Mouse (Mus musculus): ENCODE results near the gene Teddm1b.

The Teddm1b gene

DNA sequence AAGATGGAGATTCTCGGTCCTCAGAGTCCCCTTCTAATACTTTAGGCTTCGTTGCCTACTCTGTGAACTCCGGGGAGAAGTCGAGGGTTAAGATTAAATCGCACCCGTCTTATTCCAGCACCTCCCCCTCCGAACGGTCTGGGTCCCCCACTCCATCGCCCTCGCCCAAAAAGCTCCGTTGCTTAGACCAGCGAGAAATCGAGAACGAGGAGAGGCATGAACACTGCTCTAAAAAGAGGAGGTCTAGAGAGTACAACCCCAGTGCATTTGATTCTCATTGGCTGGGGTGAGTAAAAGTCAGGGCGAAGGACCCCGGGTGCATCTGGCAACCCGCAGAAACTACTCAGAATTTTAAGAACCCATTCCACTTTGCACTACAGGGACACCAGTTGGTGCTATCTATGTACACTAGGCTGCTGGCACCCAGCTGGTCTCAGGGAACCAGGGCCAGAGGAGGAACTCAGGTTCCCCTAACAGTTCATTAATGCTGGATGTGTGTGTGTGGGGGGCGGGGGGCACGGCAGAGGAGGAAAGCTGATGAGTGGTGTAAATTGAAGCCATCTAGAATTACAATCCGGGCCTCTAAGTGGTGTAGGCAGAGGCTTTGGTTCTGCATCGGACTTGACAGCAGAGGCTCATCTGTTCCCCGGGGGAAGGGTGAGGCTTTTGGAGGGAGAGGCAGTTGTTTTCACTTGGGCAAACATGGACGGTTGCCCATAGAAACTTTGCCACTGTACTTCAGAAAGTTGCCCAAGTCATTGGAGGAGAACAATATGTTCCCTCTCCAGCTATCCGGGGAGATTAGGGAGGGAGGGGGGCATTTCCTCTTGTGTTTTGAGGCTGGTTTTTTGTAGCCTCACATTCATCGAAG is 26.9 kb downstream of the Teddm1b start:
- DNase-seq (ENCODE audit: low read depth, low spot score) = peak; percentile 11

DNA sequence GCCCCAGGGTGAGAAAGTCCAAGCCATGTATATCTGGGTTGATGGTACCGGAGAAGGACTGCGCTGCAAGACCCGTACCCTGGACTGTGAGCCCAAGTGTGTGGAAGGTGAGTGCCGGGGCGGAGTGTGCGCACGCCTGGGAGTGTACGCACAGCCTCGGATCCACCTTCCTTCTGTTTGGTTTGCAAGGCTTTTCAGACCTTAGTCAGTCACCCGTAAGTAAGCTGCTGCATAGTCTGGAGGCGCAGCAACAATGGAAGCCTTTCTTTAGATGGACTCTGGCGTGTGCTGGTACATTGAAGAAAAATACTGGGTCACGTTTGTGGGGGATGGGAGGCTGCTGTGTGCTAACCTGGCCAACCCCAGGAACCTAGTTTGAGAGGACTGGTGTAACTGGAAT is 28.9 kb downstream of the Teddm1b start:
- DNase-seq (ENCODE audit: low read depth, low spot score) = no peak

DNA sequence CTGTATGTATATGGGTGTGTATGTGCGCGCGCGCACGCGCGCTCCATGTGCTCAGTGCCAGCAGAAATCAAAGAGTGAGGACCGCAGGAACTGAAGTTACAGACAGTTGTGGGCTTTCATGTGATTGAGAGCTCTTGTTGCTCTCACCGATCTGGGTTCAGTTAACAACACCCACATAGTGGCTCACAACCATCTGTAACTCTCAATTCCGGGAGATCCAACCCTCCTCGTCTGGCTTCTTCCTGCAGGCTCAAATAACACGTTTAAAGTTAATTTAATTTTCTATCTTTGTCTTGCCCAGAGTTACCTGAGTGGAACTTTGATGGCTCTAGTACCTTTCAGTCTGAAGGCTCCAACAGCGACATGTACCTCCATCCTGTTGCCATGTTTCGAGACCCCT is 30.1 kb downstream of the Teddm1b start:
- no peak for DNase-seq (ENCODE audit: low read depth, low spot score)

DNA sequence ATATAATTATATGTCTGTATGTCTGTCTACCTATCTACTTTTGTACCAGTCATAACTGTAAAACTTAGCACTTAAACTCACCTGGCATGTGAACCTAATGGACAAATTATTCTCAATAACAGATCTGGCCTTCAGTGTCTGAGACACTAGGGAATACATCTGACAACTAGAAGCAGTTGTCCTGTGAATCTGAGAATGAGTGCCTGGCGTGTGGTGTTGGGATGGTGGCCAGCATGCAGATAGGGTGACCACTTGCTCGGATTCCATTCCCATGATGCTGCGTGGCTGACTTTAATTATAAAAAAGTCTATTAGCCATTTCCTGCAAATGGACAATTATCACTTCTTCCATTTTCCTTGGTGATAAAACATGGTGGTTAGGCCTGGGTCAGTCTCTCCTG is 31.7 kb downstream of the Teddm1b start:
- no peak for DNase-seq (ENCODE audit: low read depth, low spot score)

DNA sequence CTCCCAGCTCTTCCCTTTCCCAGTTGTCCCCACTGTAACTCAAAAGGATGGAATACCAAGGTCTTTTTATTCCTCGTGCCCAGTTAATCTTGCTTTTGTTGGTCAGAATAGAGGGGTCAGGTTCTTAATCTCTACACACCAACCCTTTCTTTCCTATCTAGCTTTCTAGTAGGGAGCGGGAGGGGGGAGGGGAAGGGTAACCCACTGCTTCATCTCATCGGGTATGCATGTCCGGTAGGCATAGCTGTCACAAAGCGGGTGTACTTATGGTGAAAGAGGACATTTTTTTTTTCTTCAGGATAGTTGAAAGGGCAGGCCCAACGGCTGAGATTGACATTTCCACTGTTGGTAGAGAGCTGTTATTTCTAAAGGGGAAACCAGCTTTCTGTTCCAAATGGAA is 34.1 kb downstream of the Teddm1b start:
- no peak for DNase-seq (ENCODE audit: low read depth, low spot score)

DNA sequence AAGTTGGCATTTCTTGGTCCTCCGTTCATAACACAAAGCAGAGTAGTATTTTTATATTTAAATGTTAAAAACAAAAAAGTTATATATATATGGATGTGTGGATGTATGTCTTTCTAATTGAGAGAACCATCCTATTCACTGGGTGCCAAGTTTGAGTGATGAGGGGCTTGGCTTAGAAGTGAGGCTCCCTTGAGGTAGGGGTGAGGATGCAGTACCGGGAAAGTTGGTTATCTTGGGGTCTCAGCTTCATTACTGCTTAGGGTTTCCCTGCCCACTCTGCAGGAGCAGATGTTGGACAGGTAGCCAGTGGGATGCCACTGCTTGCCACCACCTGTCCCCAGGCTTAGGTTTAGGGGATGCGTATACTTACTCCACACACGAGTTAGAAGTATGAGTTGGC is 34.6 kb downstream of the Teddm1b start:
- no peak for DNase-seq (ENCODE audit: low read depth, low spot score)

DNA sequence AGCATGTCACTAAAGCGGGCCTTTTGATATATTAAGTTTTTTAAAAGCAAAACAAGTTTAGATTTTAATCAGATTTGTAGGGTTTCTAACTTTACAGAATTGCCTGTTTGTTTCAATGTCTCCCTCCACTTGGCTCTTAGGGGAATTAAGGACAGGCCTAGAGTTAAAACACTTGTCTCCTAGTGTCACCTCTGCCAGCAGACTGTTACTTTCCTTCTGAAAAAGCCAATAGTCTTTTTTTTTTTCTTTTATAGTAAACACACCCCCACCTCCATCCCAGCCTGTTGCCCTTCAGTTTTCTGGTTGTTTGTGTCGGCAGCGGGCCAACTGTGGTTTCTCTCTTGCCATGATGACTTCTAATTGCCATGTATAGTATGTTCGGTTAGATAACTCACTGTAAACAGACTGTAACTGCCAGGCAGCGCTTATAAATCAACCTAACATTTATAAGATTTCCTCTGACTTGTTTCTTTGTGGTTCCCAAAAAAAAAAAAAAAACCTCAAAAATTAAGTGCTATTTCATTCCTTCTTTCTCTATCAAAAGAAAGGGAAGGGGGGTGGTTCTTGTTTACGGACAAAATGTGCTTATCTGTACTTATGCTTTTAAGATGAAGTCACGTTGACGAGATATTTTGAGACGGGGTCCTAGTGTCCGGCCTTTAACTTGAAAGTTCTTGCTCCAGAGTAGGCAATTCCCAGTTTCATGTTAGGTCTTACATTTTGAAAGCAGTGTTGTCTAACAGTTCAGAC is 35.2 kb downstream of the Teddm1b start:
- DNase-seq (ENCODE audit: low read depth, low spot score) = no peak

DNA sequence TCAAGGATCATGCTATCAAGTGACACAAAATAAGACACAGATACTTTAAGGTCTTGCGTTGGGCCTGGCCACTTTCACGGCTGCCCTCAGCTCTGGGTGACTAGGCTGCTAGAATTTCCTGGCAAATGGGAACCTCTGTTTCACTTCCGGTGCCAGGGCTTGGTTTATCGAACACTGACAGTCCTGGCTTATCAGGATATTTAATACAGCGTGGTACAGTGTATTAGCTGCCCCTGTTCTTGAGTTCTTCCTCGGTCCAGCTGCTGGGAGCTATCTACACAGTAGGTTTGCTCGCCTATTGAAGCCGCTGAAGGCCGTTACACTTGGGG is 35.8 kb downstream of the Teddm1b start:
- no peak for DNase-seq (ENCODE audit: low read depth, low spot score)

DNA sequence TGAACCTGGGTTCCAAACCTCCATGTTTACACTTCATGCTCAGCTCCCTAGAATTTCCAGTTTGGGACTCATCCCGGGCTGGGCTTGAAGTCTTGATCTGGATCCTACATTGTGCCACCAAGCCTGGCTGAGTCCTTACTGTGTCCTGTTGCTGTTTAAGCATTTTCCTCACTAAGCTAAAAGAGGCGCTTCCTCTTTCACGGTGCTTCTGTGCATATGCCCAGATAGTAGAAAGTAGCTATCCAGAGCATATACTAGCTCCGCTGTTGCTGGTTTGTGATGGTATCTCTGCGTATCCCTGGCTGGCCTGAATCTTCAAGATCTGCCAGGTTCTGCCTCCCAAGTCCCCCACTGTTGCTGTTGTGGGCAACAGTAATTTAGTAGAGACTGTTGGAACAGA is 36.3 kb downstream of the Teddm1b start:
- DNase-seq (ENCODE audit: low read depth, low spot score) = no peak

DNA sequence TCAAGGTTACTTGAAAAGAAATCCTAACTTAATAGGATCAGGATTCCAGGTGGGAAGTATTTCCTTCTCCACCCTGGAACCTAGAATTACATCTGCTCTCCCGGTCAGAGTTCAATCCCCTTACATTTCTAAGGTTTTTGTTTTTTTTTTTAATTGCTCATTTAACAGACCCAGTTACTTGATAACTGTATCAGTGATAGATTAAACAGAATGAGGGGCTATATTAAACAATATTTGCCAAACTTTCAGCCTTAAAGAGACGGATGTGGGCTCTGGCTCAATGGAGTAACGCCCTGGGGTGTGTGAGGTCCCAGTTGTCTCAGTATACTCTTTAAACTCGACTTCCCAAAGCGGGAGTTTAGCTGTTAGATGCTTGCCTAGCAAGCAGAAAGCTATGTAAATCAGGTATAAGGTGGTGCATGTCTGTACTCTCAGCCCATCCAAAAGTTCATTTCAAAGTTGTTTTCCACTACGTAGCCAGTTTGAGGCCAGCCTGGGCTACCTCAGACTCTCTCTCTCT is 37.2 kb downstream of the Teddm1b start:
- no peak for DNase-seq (ENCODE audit: low read depth, low spot score)

DNA sequence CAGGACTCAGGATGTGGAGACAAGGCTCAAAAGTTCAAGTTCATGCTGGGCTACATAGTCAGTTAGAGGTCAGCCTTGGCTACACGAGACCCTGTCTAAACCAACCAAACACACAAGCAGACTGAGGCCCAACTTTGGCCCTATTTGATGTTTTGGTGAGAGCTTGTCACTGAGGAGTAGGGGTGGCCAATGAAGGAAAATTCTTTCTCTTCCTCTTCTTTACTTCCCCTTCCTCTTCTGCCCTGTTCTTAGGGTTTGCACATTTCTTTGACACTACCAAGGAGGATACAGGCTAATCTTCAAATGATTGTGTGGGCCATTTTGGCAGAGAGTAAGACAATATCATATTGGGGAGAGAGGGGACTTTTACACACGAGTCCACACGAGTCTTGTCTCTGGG is 39.7 kb downstream of the Teddm1b start:
- DNase-seq (ENCODE audit: low read depth, low spot score) = peak; percentile 39

DNA sequence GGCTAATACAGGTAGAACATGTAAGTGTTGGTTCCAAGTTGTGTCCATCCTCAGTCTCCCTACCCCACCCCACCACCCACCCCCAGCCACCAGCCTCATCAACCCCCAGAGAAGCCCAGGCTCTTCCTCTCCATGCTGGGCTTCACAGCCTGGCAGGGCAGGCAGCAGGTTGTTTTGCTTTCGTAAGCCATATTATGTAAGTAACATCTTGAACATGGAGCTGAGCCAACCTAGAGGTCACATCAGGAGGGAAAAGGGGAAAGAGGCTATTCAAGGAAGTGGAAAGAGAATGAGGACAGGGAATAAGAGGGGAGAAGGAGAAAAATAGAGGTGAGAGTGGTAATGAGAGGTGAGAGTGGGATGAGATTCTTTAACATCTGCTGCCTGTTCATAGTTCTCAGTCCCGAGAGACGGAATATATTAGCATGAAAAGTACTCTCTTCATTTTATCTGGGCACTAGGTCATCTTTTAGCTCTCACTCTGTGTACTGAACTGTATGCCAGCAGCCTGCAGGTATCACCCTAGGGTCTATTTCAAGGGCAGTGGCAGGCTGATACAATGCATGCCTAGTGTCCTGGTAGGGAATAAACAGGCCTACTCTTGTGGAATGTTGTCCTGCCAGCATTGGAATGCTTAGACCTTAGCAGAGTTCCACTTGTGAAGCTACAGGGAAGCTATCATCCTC is 44.5 kb downstream of the Teddm1b start:
- DNase-seq (ENCODE audit: low read depth, low spot score) = no peak

DNA sequence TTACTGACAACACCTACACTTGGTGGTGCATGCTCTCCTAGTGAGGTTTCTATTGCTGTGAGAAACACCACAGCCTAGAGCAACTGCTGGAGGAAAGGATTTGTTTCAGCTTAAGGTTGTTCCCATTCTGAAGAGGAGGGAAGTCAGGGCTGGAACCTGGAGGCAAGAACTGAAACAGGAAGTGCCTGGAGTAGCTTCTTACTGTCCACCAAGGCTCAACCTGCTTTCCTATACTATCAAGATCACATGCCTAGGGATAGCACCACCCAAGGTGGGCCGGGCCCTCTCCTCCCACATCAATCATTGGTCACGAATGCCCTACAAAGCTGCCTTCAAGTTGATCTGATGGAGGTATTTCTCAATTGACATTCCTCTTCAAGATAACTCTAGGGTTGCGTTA is 47.5 kb downstream of the Teddm1b start:
- no peak for DNase-seq (ENCODE audit: low read depth, low spot score)

DNA sequence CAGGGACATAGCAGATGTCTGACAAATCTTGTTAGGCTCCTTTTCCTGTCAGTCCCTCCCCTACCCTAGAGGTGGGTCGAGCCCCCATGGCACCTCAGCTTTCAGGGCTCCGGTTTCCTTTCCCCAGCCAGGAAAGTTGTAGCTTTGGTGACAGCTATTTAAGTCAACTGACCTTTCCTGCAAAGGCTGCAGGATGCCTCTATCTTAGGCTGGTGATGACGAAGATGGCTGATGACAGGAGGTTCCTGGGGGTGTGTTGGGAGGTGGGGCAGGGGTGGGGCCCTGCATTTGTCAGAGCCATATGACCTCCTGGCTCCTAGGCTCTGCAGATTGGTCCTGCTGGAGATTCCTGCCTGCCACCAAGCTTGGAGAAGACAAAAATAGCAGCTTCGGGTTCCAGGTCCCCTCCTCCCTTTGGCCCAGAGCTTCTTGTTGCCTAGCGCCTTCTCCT is 48.5 kb downstream of the Teddm1b start:
- no peak for DNase-seq (ENCODE audit: low read depth, low spot score)

DNA sequence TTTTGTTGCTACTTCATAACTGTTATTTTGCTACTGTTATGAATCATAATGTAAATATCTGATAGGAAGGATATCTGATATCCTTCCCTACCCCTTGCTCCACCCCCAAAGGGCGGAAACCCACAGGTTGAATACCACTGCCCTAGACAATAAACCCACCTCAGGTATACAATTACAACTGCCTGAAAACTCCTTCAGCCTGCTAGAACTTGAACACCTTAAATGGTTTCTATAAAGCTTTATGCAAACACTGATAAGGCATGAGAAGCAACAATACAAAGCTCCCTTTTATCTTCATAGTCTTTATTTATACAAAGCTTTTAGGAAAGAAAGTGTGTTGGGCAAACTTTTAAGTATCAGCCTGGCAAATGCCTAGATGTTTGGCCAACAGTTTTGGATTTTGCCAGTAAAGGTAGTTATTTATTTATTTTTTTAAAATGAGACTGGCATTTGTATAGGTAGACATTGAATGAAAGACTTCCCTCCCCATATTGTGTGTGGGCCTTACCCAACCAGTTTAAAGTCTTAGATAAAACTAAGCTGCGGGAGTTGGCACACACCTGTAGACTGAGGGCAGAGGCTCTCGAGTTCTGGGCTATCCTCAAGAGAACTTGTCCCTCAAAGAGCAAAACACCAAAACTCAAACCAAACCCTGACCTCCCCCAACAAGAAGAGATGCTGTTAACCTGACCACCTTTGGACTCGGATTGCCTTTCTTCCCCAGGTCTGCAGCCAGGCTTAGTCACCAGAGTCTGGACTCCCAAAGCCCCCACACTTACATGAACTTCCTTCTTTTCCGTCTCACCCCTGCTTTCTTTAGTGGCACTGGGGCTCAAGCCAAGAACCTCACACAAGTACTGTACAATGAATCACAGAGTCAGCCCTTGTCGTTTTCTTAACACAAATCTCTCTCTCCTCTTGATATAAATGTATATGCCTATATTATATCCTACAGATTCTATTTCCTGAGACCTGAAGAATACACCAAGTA is 50.5 kb downstream of the Teddm1b start:
- no peak for DNase-seq (ENCODE audit: low read depth, low spot score)
